Mouse (Mus musculus): Measurements from ENCODE around the gene Wfikkn1. TPM values are rescaled to one million over a fixed set of nuclear protein-coding genes. Genes with fewer than 3 reads are reported as not detected.

The Wfikkn1 gene
- polyA plus RNA-seq, 1 experiment: 2.9 TPM

- Histone ChIP-seq H3K27me3 (ENCODE audit: control insufficient read depth, insufficient read depth, low read length) (no peaks in the 10 kb centered on the region), H3K27ac (ENCODE audit: control insufficient read depth, insufficient read depth, low read length) (no peak overlapping the region), H3K4me1 (replicated peaks; ENCODE audit: control insufficient read depth, insufficient read depth, low read length) (peaks cover 17% of the 10 kb centered on the region), H3K4me3 (ENCODE audit: control insufficient read depth, insufficient read depth, low read length) (no peak overlapping the region), H3K36me3 (ENCODE audit: control insufficient read depth, insufficient read depth, low read length) (no peaks in the 10 kb centered on the region)
- WGBS: 87% methylated on average over 10 of the region's 10 CpGs
- no peak for DNase-seq
- TF ChIP-seq CTCF (IDR thresholded peaks at IDR 0.05; ENCODE audit: borderline replicate concordance, control insufficient read depth, extremely low read depth, insufficient read depth, low read length, poor library complexity) (no peak), POLR2A (IDR thresholded peaks at IDR 0.05; ENCODE audit: control insufficient read depth, extremely low read depth, insufficient read depth, low read length, poor library complexity) (no peak)
These were observed 4.2 kb downstream of the Wfikkn1 start for GRCm38 (mm10) chr17:25876347-25876915.

- Histone ChIP-seq H3K4me1 (replicated peaks; ENCODE audit: control insufficient read depth, insufficient read depth, low read length) (peaks cover 17% of the 10 kb centered on the region), H3K36me3 (ENCODE audit: control insufficient read depth, insufficient read depth, low read length) (no peaks in the 10 kb centered on the region), H3K4me3 (ENCODE audit: control insufficient read depth, insufficient read depth, low read length) (peak overlapping the region; percentile 88), H3K27ac (ENCODE audit: control insufficient read depth, insufficient read depth, low read length) (peak overlapping the region; percentile 64), H3K27me3 (ENCODE audit: control insufficient read depth, insufficient read depth, low read length) (no peaks in the 10 kb centered on the region)
- TF ChIP-seq CTCF (IDR thresholded peaks at IDR 0.05; ENCODE audit: borderline replicate concordance, control insufficient read depth, extremely low read depth, insufficient read depth, low read length, poor library complexity) (0 out of 2 replicates have a peak, but pooled peaks have one; percentile 47), POLR2A (IDR thresholded peaks at IDR 0.05; ENCODE audit: control insufficient read depth, extremely low read depth, insufficient read depth, low read length, poor library complexity) (peak; percentile 50)
- 1% methylated on average over 59 of the region's 59 CpGs for WGBS
- DNase-seq: peak; percentile 85
These were observed 5.2 kb downstream of the Wfikkn1 start for GRCm38 (mm10) chr17:25875171-25876136.

GRCm38 (mm10) chr17:25874721-25875170 lies 5.9 kb downstream of the Wfikkn1 start, which contains the start of gene Mettl26:
Mettl26 (plus strand) TSS chr17:25875074.
- WGBS: under 1% methylated on average over 25 of the region's 25 CpGs
- Histone ChIP-seq H3K36me3 (ENCODE audit: control insufficient read depth, insufficient read depth, low read length) (no peaks in the 10 kb centered on the region), H3K27me3 (ENCODE audit: control insufficient read depth, insufficient read depth, low read length) (no peaks in the 10 kb centered on the region), H3K4me3 (ENCODE audit: control insufficient read depth, insufficient read depth, low read length) (peak within 1 kb of the TSS; percentile 88), H3K4me1 (replicated peaks; ENCODE audit: control insufficient read depth, insufficient read depth, low read length) (peaks cover 17% of the 10 kb centered on the region), H3K27ac (ENCODE audit: control insufficient read depth, insufficient read depth, low read length) (peak within 1 kb of the TSS; percentile 64)
- peak; percentile 93 for DNase-seq
- TF ChIP-seq POLR2A (IDR thresholded peaks at IDR 0.05; ENCODE audit: control insufficient read depth, extremely low read depth, insufficient read depth, low read length, poor library complexity) (no peak), CTCF (IDR thresholded peaks at IDR 0.05; ENCODE audit: borderline replicate concordance, control insufficient read depth, extremely low read depth, insufficient read depth, low read length, poor library complexity) (no peak)

- DNase-seq: no peak
- peak overlapping the region; percentile 88 for H3K4me3 ChIP-seq (ENCODE audit: control insufficient read depth, insufficient read depth, low read length)
These were observed 6.4 kb downstream of the Wfikkn1 start for GRCm38 (mm10) chr17:25874148-25874720.

GRCm38 (mm10) chr17:25873405-25874147 lies 7.1 kb downstream of the Wfikkn1 start:
- Histone ChIP-seq H3K4me1 (replicated peaks; ENCODE audit: control insufficient read depth, insufficient read depth, low read length) (peaks cover 23% of the 10 kb centered on the region), H3K4me3 (ENCODE audit: control insufficient read depth, insufficient read depth, low read length) (no peak overlapping the region), H3K36me3 (ENCODE audit: control insufficient read depth, insufficient read depth, low read length) (no peaks in the 10 kb centered on the region), H3K27me3 (ENCODE audit: control insufficient read depth, insufficient read depth, low read length) (no peaks in the 10 kb centered on the region), H3K27ac (ENCODE audit: control insufficient read depth, insufficient read depth, low read length) (no peak overlapping the region)
- DNase-seq: no peak
- 91% methylated on average over 11 of the region's 11 CpGs for WGBS
- TF ChIP-seq POLR2A (IDR thresholded peaks at IDR 0.05; ENCODE audit: control insufficient read depth, extremely low read depth, insufficient read depth, low read length, poor library complexity) (no peak), CTCF (IDR thresholded peaks at IDR 0.05; ENCODE audit: borderline replicate concordance, control insufficient read depth, extremely low read depth, insufficient read depth, low read length, poor library complexity) (no peak)

More at GRCm38 (mm10) chr17:25874148-25874720, 6.4 kb downstream of the Wfikkn1 start:
- peaks cover 19% of the 10 kb centered on the region for H3K4me1 ChIP-seq (replicated peaks; ENCODE audit: control insufficient read depth, insufficient read depth, low read length)
- TF ChIP-seq POLR2A (IDR thresholded peaks at IDR 0.05; ENCODE audit: control insufficient read depth, extremely low read depth, insufficient read depth, low read length, poor library complexity): no peak
- TF ChIP-seq CTCF (IDR thresholded peaks at IDR 0.05; ENCODE audit: borderline replicate concordance, control insufficient read depth, extremely low read depth, insufficient read depth, low read length, poor library complexity): no peak
- WGBS: 13% methylated on average over 14 of the region's 14 CpGs
- no peaks in the 10 kb centered on the region for H3K36me3 ChIP-seq (ENCODE audit: control insufficient read depth, insufficient read depth, low read length)
- no peak overlapping the region for H3K27ac ChIP-seq (ENCODE audit: control insufficient read depth, insufficient read depth, low read length)
- no peaks in the 10 kb centered on the region for H3K27me3 ChIP-seq (ENCODE audit: control insufficient read depth, insufficient read depth, low read length)
